ENCODE assay signal across 8 mouse cellular contexts in the genomic region with DNA sequence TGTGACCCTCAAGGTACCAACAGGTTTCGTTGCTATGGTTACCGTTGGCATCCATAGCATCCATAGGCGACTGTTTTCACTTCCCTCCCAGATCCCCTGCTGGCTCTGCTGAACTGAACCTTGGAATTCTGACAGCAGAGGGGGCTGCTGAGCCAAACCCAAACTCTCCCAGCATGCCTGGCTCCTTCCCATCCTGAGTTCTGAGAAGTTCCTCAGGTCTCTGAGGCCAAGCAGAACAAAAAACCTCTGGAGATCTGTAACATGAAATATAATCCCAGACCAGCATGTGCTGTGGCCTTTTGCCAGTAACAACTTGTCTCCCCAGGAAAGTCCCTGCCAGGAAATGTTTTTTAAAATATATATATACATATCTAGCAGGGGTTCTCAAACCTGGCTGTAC. TPM values are rescaled to one million over a fixed set of nuclear protein-coding genes. Genes with fewer than 3 reads are reported as not detected.
DNase-seq lines count a peak whose midpoint lies in the region; ATAC-seq and TF ChIP-seq lines count a peak whose summit lies in the region.

No protein-coding gene starts in this region.

- H3K36me3 ChIP-seq in midbrain, embryonic 14.5 days (ENCODE audit: control insufficient read depth, insufficient read depth, low read length): no peaks in the 10 kb centered on the region
- H3K36me3 ChIP-seq in midbrain, embryonic 15.5 days (replicated peaks): no peaks in the 10 kb centered on the region
- no peaks in the 10 kb centered on the region for H3K36me3 ChIP-seq in heart, adult 2 months (ENCODE audit: control insufficient read depth, insufficient read depth, low read length)
- no peaks in the 10 kb centered on the region for H3K36me3 ChIP-seq in liver, embryonic 14.5 days (replicated peaks; ENCODE audit: control insufficient read depth, insufficient read depth, low read depth)

- 0 out of 2 replicates have a peak, but pooled peaks have one; percentile 39 for TF ChIP-seq EP300 in heart, adult 2 months (IDR thresholded peaks at IDR 0.05; ENCODE audit: insufficient read depth, low read depth, low read length)
- TF ChIP-seq EP300 in liver, embryonic 14.5 days (IDR thresholded peaks at IDR 0.05; ENCODE audit: low read depth): no peak; the same call in 1 of the 2 replicates

- ATAC-seq in midbrain, embryonic 14.5 days (ENCODE audit: low FRiP score, low TSS enrichment): no peak
- ATAC-seq in midbrain, embryonic 15.5 days (replicated peaks): no peak
- peak; percentile 59 for ATAC-seq in liver, embryonic 14.5 days (ENCODE audit: insufficient read depth)

- intact Hi-C loops in heart, adult 2 months (cut with DNase I): loop anchor here (1.0 to 2.0 kb wide), 2 partner anchors 85 to 89 kb away; no protein-coding TSS in a partner anchor

- no peaks in the 10 kb centered on the region for H3K79me2 ChIP-seq in heart, adult 2 months (replicated peaks; ENCODE audit: control insufficient read depth, insufficient read depth, low read length)

- no peaks in the 10 kb centered on the region for H3K4me1 ChIP-seq in midbrain, embryonic 14.5 days (ENCODE audit: control insufficient read depth, insufficient read depth, low read length)
- peaks cover 8% of the 10 kb centered on the region; the same call in 1 of the 2 replicates for H3K4me1 ChIP-seq in midbrain, embryonic 15.5 days
- H3K4me1 ChIP-seq in heart, adult 2 months (ENCODE audit: control insufficient read depth, insufficient read depth, low read length): peaks cover 1% of the 10 kb centered on the region; the same call in 1 of the 2 replicates
- H3K4me1 ChIP-seq in liver, embryonic 14.5 days (replicated peaks; ENCODE audit: control insufficient read depth in 2 of 2, insufficient read depth in 2 of 2, low read length in 1 of 2): peaks cover 14 to 26% of the 10 kb centered on the region in 2 experiments

- peak; percentile 66 for DNase-seq in midbrain, embryonic 14.5 days
- peak; percentile 80 for DNase-seq in embryo, embryonic 10 days (ENCODE audit: low spot score)
- DNase-seq in heart, adult 2 months: peak; percentile 70 to 81
- peak; percentile 79 to 89 for DNase-seq in kidney, postnatal 25 days
- DNase-seq in liver, embryonic 14.5 days (ENCODE audit: low read depth in 3 of 3, low spot score in 3 of 3): peak; percentile 55 to 66 (median 60)
- DNase-seq in right cerebral cortex, adult 18-20 months: peak; percentile 41
- DNase-seq in urinary bladder, adult 18-20 months (ENCODE audit: low spot score in 2 of 2): peak; percentile 48 to 69

- no peak overlapping the region for H3K4me3 ChIP-seq in midbrain, embryonic 14.5 days (replicated peaks; ENCODE audit: low read depth, low read length)
- H3K4me3 ChIP-seq in midbrain, embryonic 15.5 days: no peak overlapping the region
- no peak overlapping the region for H3K4me3 ChIP-seq in heart, adult 2 months
- H3K4me3 ChIP-seq in liver, embryonic 14.5 days (ENCODE audit: insufficient read depth in 1 of 2, low read depth in 2 of 2, low read length in 2 of 2): no peak overlapping the region

- H3K27me3 ChIP-seq in midbrain, embryonic 14.5 days (ENCODE audit: control insufficient read depth, insufficient read depth, low read length): no peaks in the 10 kb centered on the region
- H3K27me3 ChIP-seq in midbrain, embryonic 15.5 days (replicated peaks): no peaks in the 10 kb centered on the region
- no peaks in the 10 kb centered on the region for H3K27me3 ChIP-seq in heart, adult 2 months (ENCODE audit: control insufficient read depth, insufficient read depth, low read length)
- H3K27me3 ChIP-seq in liver, embryonic 14.5 days (ENCODE audit: control insufficient read depth, insufficient read depth, low read length): no peaks in the 10 kb centered on the region

- no peak overlapping the region for H3K4me2 ChIP-seq in midbrain, embryonic 14.5 days (ENCODE audit: low read length)
- H3K4me2 ChIP-seq in midbrain, embryonic 15.5 days: no peak overlapping the region
- no peak overlapping the region for H3K4me2 ChIP-seq in liver, embryonic 14.5 days (ENCODE audit: low read depth)

- TF ChIP-seq POLR2A in heart, adult 2 months (IDR thresholded peaks at IDR 0.05; ENCODE audit: insufficient read depth, low read depth, low read length): no peak

- no peak overlapping the region for H3K9ac ChIP-seq in midbrain, embryonic 14.5 days (replicated peaks; ENCODE audit: low read length)
- H3K9ac ChIP-seq in midbrain, embryonic 15.5 days: no peak overlapping the region
- no peak overlapping the region for H3K9ac ChIP-seq in heart, adult 2 months (ENCODE audit: low read depth, low read length)
- peak overlapping the region; percentile 18; the same call in 1 of the 2 replicates for H3K9ac ChIP-seq in liver, embryonic 14.5 days (replicated peaks)

- no peak overlapping the region for H3K27ac ChIP-seq in midbrain, embryonic 14.5 days (replicated peaks; ENCODE audit: low read depth, low read length)
- no peak overlapping the region for H3K27ac ChIP-seq in midbrain, embryonic 15.5 days
- H3K27ac ChIP-seq in heart, adult 2 months: no peak overlapping the region
- H3K27ac ChIP-seq in liver, embryonic 14.5 days: no peak overlapping the region

- WGBS in midbrain, embryonic 14.5 days: 18% methylated on average over 3 of the region's 3 CpGs
- WGBS in midbrain, embryonic 15.5 days: 7% methylated on average over 3 of the region's 3 CpGs
- 12% methylated on average over 3 of the region's 3 CpGs for WGBS in heart, adult 2 months
- WGBS in liver, embryonic 14.5 days (ENCODE audit: insufficient replicate concordance): 6% methylated on average over 3 of the region's 3 CpGs

- no peaks in the 10 kb centered on the region for H3K9me3 ChIP-seq in midbrain, embryonic 14.5 days (ENCODE audit: control insufficient read depth, low read length)
- no peaks in the 10 kb centered on the region for H3K9me3 ChIP-seq in midbrain, embryonic 15.5 days
- H3K9me3 ChIP-seq in liver, embryonic 14.5 days (ENCODE audit: control insufficient read depth, low read length): no peaks in the 10 kb centered on the region

- peak; percentile 91 for TF ChIP-seq CTCF in heart, adult 2 months (IDR thresholded peaks at IDR 0.05)
- peak; percentile 92 for TF ChIP-seq CTCF in liver, embryonic 14.5 days (IDR thresholded peaks at IDR 0.05; ENCODE audit: low read depth)

RNA-seq across cellular contexts. Expression of gene Clint1, which starts 56.1 kb away (rescaled TPM):
- polyA plus RNA-seq in midbrain, embryonic 14.5 days (2014; fragmentation: Nextera tagmentation; extraction: Ambion mirVana): 42.7 and 45.5 TPM in 2 replicates
- polyA plus RNA-seq in midbrain, embryonic 15.5 days (2015; fragmentation: Nextera tagmentation; extraction: Ambion mirVana): 42.8 TPM in 2 replicates
- total RNA-seq in heart, adult 2 months (2021): 10 to 100 TPM; 42.0 to 45.7 TPM
- polyA plus RNA-seq in heart, adult 2 months (2012; rRNA removed): 29.5 and 41.1 TPM in 2 replicates
- 36.3 and 46.0 TPM in 2 replicates for polyA plus RNA-seq in liver, embryonic 14.5 days (2012; rRNA removed)
- 41.6 and 43.3 TPM in 2 replicates for polyA plus RNA-seq in liver, embryonic 14.5 days (2014; fragmentation: Nextera tagmentation; extraction: Ambion mirVana)
